Comparison of ENCODE assay signal across 9 mouse cellular contexts in the genomic region with DNA sequence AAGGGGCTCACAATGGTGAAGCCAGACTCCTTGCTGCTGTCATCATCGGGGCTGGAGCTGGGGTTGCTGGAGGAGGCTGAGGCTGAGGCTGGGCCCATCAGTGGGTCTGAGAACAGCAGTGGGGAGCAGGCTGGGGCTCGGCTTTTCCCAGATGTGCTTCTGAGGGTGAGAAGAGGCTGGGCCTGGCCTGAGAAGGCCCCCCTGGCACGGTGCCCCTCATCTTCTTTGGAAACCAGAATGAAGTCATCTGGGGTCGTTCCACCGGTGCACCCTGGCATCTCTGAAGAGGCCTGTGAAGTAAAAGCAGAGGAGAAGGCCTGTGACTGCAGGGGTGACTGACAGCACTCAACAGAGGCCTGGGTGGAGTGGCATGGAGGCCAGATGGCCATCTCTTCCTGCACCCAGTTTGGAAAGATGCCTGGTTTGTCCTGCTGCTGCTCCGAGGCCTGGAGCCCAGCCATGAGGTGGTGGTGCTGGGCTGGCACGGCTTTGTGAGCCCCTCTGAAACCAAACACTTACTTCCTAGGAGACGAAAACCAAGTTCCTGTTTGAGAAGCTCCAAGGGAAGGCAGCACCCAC.
A peak's percentile ranks its signal among the peaks of the same experiment; 100 is the strongest.
DNase-seq lines count a peak whose midpoint lies in the region; ATAC-seq and TF ChIP-seq lines count a peak whose summit lies in the region.
"Had no signal": no experiment of that assay in that cellular context is flagged by ENCODE, and none has a peak within 500 bp of the region (broad histone marks: within the 10 kb centered on the region; RNA-seq: fewer than 3 reads in every experiment).

No protein-coding gene starts in this region.

- H3K4me3 ChIP-seq in hindbrain, embryonic 10.5 days = no peak overlapping the region
- no peak overlapping the region for H3K4me3 ChIP-seq in hindbrain, embryonic 12.5 days
- H3K4me3 ChIP-seq in bone marrow macrophage, adult 2 months (ENCODE audit: insufficient read depth, low read length) = no peak overlapping the region
- no peak overlapping the region for H3K4me3 ChIP-seq in lung, embryonic 14.5 days (ENCODE audit: low read depth, low read length)
- H3K4me3 ChIP-seq: neural tube, embryonic 13.5 days had no signal

- TF ChIP-seq POLR2A in bone marrow macrophage, adult 2 months (IDR thresholded peaks at IDR 0.05; ENCODE audit: borderline replicate concordance, low read depth, low read length) = no peak

- peaks cover 10% of the 10 kb centered on the region; the same call in 1 of the 2 replicates for H3K36me3 ChIP-seq in hindbrain, embryonic 10.5 days
- H3K36me3 ChIP-seq in hindbrain, embryonic 12.5 days = 0 out of 2 replicates have a peak, but pooled peaks cover 4% of the 10 kb centered on the region
- H3K36me3 ChIP-seq in lung, embryonic 14.5 days (ENCODE audit: insufficient read depth) = no peaks in the 10 kb centered on the region

- DNase-seq in hindbrain, embryonic 10.5 days (ENCODE audit: low spot score) = no peak
- peak; percentile 6 for DNase-seq in lung, embryonic 14.5 days
- no peak for DNase-seq in frontal cortex, postnatal 14 days (ENCODE audit: low spot score in 2 of 2)
- DNase-seq in frontal cortex, postnatal 10 days (ENCODE audit: low spot score in 2 of 2) = no peak
- no peak for DNase-seq in kidney, postnatal 14 days

- ATAC-seq in hindbrain, embryonic 12.5 days (ENCODE audit: low FRiP score) = no peak
- peak; percentile 36 for ATAC-seq in granulocyte monocyte progenitor cell, adult 5-6 weeks (replicated peaks; ENCODE audit: poor library complexity, severe bottlenecking)
- ATAC-seq in lung, embryonic 14.5 days (ENCODE audit: insufficient read depth) = peak; percentile 77

- peak overlapping the region; percentile 59 for H3K27ac ChIP-seq in hindbrain, embryonic 10.5 days
- no peak overlapping the region for H3K27ac ChIP-seq in hindbrain, embryonic 12.5 days
- H3K27ac ChIP-seq in bone marrow macrophage, adult 2 months (ENCODE audit: insufficient read depth, low read depth, low read length) = peak overlapping the region; percentile 88
- H3K27ac ChIP-seq in lung, embryonic 14.5 days (ENCODE audit: low read depth) = peak overlapping the region; percentile 66
- H3K27ac ChIP-seq: neural tube, embryonic 13.5 days had no signal

- H3K9ac ChIP-seq in hindbrain, embryonic 12.5 days = no peak overlapping the region
- no peak overlapping the region for H3K9ac ChIP-seq in lung, embryonic 14.5 days
- H3K9ac ChIP-seq: neural tube, embryonic 13.5 days had no signal

- H3K27me3 ChIP-seq in hindbrain, embryonic 10.5 days (ENCODE audit: insufficient read depth, poor library complexity, severe bottlenecking) = no peaks in the 10 kb centered on the region
- H3K27me3 ChIP-seq in hindbrain, embryonic 12.5 days = no peaks in the 10 kb centered on the region
- no peaks in the 10 kb centered on the region for H3K27me3 ChIP-seq in lung, embryonic 14.5 days (ENCODE audit: insufficient read depth, low read length)
- H3K27me3 ChIP-seq: neural tube, embryonic 13.5 days had no signal

- TF ChIP-seq CTCF in bone marrow macrophage, adult 2 months (IDR thresholded peaks at IDR 0.05; ENCODE audit: low read depth, low read length) = no peak
- no peak for TF ChIP-seq CTCF in lung, embryonic 14.5 days (IDR thresholded peaks at IDR 0.05; ENCODE audit: low read depth)

- 74% methylated on average over 8 of the region's 8 CpGs for WGBS in hindbrain, embryonic 10.5 days
- WGBS in hindbrain, embryonic 12.5 days = 70% methylated on average over 8 of the region's 8 CpGs
- 50% methylated on average over 8 of the region's 8 CpGs for WGBS in lung, embryonic 14.5 days

- no peaks in the 10 kb centered on the region for H3K9me3 ChIP-seq in hindbrain, embryonic 10.5 days
- H3K9me3 ChIP-seq in hindbrain, embryonic 12.5 days (replicated peaks) = no peaks in the 10 kb centered on the region
- H3K9me3 ChIP-seq in lung, embryonic 14.5 days (ENCODE audit: low read depth, low read length) = no peaks in the 10 kb centered on the region
- H3K9me3 ChIP-seq: neural tube, embryonic 13.5 days had no signal

- peaks cover 23% of the 10 kb centered on the region for H3K4me1 ChIP-seq in hindbrain, embryonic 10.5 days (replicated peaks)
- H3K4me1 ChIP-seq in hindbrain, embryonic 12.5 days = peaks cover 8% of the 10 kb centered on the region; the same call in 1 of the 2 replicates
- H3K4me1 ChIP-seq in bone marrow macrophage, adult 2 months (ENCODE audit: control insufficient read depth, insufficient read depth, low read length) = peaks cover 45% of the 10 kb centered on the region
- H3K4me1 ChIP-seq in lung, embryonic 14.5 days (ENCODE audit: insufficient read depth) = peaks cover 11% of the 10 kb centered on the region; the same call in 1 of the 2 replicates

- H3K4me2 ChIP-seq in hindbrain, embryonic 12.5 days (replicated peaks) = no peak overlapping the region
- H3K4me2 ChIP-seq in lung, embryonic 14.5 days = no peak overlapping the region
- H3K4me2 ChIP-seq: neural tube, embryonic 13.5 days had no signal
